Mouse (Mus musculus) cerebellum, adult 2 months (tissue): ENCODE data around the gene Fryl.

ENCODE experiments used
- CTCF ChIP-seq: fragments of 200-500 bp; IDR thresholded peaks from 2 replicates; pipeline ENCODE4 v1.5.1; 2011; ENCODE audit warnings: low read depth, mild to moderate bottlenecking, control low read depth, low read length, moderate library complexity, borderline replicate concordance; ENCODE audit not compliant: insufficient read depth
- POLR2A ChIP-seq: fragments of 200-500 bp; IDR thresholded peaks from 2 replicates; pipeline ENCODE4 v1.6.1; 2011; ENCODE audit warnings: low read length, control low read depth, borderline replicate concordance; ENCODE audit not compliant: insufficient read depth

DNA sequence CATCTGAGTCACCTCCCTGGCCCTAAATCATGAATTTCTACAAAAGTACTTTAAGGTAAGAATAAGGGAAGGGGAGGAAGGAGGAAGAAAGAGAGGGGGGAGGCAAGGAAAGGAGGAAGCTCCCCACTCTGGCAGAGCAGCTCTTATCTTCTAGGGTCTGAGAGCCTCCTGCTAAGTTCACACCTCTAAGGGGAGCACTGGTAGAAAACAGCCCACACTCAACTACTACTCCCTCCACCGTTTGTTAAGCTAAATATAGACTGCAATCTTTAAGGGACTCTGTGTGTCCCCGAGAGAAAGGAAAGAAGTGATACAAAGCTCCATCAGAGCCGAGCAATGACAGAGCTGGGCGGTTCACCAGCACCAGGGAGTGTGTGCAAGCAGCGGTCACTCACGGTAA, 24.6 kb downstream of the Fryl start:
- TF ChIP-seq CTCF (no peak), POLR2A (no peak)
